Mouse (Mus musculus) fat pad, adult 2 months (tissue): Measurements from ENCODE around the gene Nlrp9a.
"Not testable (repeated sequence)": the region's sequence is repeated elsewhere in the genome, so short reads cannot be mapped to it uniquely, and the experiment has no call there.

Source experiments
- DNase-seq: peaks from one replicate; pipeline ENCODE4 v3.0.0-alpha.2; 2011; ENCODE audit warnings: low read depth, low spot score; ENCODE audit errors: extremely low read depth

Nlrp9a gene

DNA sequence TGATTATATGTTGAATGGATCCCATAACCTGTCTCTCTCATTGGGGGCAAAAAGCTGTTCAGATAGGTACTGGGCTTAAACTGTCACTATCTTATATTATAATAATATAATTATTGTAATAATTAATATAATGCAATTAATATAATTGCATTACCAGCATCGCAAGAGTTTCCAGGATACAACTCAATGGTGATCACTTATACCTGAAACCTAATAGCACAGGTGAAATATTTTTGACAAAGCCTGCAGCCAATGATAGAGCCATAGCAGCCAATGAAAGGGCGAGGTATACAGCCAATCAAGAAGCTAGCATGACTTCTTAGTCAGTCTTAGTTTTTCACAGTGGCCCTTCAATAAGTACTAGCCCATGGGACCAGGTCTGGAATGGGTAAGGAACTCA lies at the start of gene Nlrp9a:
Gene Nlrp9a, plus strand, starts transcription at position 301 of the 400 bp plus-strand sequence.
- not testable (repeated sequence) for DNase-seq

DNA sequence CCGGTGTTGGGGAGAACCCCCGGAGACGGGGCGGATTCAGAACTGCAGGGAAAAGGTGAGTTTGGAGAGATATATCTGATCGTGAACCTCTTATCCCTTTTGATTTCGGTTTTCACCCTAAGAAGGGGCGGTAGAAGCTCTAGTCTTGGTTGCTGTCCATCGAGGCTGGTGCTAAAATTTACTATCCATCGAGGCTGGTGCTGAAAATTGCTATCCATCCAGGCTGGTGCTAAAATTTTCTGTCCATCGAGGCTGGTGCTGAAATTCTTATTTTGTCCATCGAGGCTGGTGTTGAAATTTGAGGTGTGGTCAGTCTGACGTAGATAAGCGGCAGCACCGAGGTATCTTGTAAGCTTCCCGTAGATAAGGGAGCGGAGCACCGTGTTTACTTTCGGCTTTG lies 45.3 kb upstream of the Nlrp9a start:
- DNase-seq: not testable (repeated sequence)

DNA sequence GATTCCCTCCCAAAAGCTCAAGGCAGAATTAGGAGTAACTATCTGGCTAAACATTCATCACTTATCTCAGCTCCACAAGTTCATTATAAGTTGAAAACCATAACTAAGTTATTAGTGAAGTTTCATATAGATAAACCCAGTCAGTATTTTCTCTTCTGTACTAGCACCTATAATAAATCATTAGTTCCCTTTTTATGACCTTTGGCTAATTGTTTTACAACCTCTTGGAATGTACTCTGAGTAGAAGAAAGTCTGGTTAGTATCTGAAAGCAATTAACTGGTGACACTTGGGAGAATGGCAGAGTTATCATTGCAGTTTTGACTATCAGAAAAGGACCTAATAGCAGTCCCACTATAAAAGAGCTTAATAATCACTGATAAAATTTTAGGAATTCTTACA lies 54.3 kb downstream of the Nlrp9a start:
- no peak for DNase-seq

DNA sequence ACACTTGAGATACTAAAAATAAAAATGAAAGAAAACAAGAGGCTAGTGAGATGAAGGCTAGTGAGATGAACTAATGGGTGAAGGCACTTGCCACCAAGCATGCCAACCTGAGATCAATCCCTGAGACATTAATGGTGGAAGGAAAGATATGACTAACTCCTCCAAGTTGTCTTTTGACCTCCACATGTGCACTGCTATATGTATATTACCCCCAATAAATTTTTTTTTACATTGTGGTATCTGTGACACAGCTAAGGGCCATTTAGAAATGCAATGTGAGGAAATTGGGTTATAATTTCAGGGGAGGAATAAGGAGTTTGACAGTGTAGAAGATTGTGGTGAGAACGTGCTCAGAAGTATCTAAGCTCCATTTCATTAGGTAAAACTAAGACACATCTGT lies 55.0 kb downstream of the Nlrp9a start:
- DNase-seq: no peak

DNA sequence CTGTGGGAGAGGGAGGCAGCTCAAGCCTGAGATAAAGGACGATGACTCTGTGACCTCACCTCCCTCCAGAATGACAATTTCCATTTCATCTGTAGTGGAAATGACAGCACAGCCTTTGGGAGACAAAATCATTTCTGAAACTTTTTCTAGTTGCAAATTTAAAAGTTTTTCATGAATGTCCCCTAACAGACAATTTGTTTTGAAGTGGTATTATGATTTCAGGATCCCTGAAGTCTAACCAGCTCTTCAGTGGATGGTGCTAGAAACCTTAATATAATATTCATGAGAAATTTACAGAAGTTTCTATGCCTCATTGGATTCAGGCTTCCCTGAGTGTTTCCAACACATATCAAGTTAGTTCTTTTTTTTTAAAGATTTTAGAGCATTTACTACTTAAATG lies 83.5 kb downstream of the Nlrp9a start, which contains the start of gene Vmn1r185:
Gene Vmn1r185, minus strand, starts transcription at position 101 of the 400 bp plus-strand sequence.
- not testable (repeated sequence) for DNase-seq
